Mouse (Mus musculus) midbrain, embryonic 12.5 days (tissue): ENCODE measurements around the gene Vipr1. TPM values are rescaled to one million over a fixed set of nuclear protein-coding genes. Genes with fewer than 3 reads are reported as not detected.
"Not testable (repeated sequence)": the region's sequence is repeated elsewhere in the genome, so short reads cannot be mapped to it uniquely, and the experiment has no call there.

ENCODE experiments used
- ATAC-seq: fragments of 200-750 bp; cut with Nextera tagmentation; 2 replicates; pipeline ENCODE4 v1.8.0; 2017; ENCODE audit warnings: low read depth, moderate TSS enrichment, moderate library complexity; ENCODE audit not compliant: low FRiP score
- H3K27ac ChIP-seq: fragments of 300-500 bp; sonication (generic); replicated peaks from 2 replicates; pipeline ENCODE4 v1.5.1; 2016; ENCODE audit warnings: mild to moderate bottlenecking
- H3K27me3 ChIP-seq: fragments of 300-500 bp; sonication (generic); 2 replicates; pipeline ENCODE4 v1.6.1; 2016; ENCODE audit warnings: mild to moderate bottlenecking
- H3K36me3 ChIP-seq: fragments of 300-500 bp; sonication (generic); 2 replicates; pipeline ENCODE4 v1.6.1; 2016
- H3K4me1 ChIP-seq: fragments of 300-500 bp; sonication (generic); 2 replicates; pipeline ENCODE4 v1.6.1; 2016
- H3K4me2 ChIP-seq: fragments of 300-500 bp; sonication (generic); replicated peaks from 2 replicates; pipeline ENCODE4 v1.6.1; 2016; ENCODE audit warnings: mild to moderate bottlenecking, moderate library complexity
- H3K4me3 ChIP-seq: fragments of 300-500 bp; sonication (generic); 2 replicates; pipeline ENCODE4 v1.5.1; 2016; ENCODE audit warnings: mild to moderate bottlenecking
- H3K9ac ChIP-seq: fragments of 300-500 bp; sonication (generic); replicated peaks from 2 replicates; pipeline ENCODE4 v1.6.1; 2016; ENCODE audit warnings: mild to moderate bottlenecking, moderate library complexity
- H3K9me3 ChIP-seq: fragments of 300-500 bp; sonication (generic); 2 replicates; pipeline ENCODE4 v1.6.1; 2016; ENCODE audit warnings: mild to moderate bottlenecking
- WGBS: fragments of 180-500 bp; shearing (Covaris S2); methylation state at CpG from one replicate; pipeline ENCODE4 v1.1.7; 2016; 5-methylcytosine and 5-hydroxymethylcytosine counted together
- polyA plus RNA-seq: library from polyadenylated mRNA; unstranded; fragments of >200 nt; fragmentation: Nextera tagmentation; extraction: Ambion mirVana; gene quantifications from 2 replicates; pipeline ENCODE4 v1.2.1, GENCODE M21; 2016

Gene Vipr1
- polyA plus RNA-seq, result 0.18 and 0.26 TPM in 2 replicates

DNA sequence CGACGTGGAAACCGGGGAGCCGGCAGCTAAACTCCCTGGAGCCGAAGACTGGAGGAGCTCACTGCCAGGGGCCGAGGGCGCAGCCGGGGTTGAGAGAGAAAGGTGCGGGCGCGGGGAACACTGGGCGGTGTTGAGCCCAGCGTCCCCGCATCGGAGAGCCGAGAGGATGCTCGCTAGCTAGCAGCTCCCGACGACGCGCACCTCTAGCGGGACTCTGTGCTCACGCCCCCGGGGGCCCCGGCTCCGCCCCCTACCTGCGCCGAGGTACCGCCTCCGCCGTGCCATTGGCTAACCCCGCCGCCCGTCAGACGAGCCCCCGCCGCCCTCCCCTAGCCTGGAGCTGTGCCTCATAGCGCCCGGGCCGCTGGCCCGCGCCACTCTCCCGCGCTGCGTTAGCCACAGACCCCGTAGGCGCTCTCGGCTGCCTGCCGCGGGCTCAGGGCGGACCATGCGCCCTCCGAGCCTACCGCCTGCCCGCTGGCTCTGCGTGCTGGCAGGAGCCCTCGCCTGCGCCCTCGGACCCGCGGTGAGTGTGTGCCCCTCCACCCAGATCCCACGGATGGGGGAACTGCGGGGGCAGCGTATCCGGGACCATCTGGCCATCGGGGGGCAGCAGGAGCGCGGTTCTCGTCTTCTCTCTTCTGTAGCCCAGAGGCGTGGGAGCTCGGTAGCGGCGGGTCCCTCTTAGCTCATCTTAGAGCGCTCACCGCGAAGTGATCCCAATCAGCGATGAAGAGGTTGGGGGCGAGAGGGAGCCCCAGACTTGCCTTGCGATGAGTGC lies at the start of gene Vipr1:
Vipr1 (plus strand) TSS at position 316 of the 781 bp plus-strand sequence.
- peak; percentile 89 for ATAC-seq
- H3K9ac ChIP-seq, result peak within 1 kb of the TSS; percentile 49
- no peaks in the 10 kb centered on the region for H3K9me3 ChIP-seq
- peaks cover 21% of the 10 kb centered on the region; the same call in 1 of the 2 replicates for H3K4me1 ChIP-seq
- H3K4me2 ChIP-seq, result peak within 1 kb of the TSS; percentile 75
- H3K27ac ChIP-seq, result no peak within 1 kb of the TSS
- H3K4me3 ChIP-seq, result peak within 1 kb of the TSS; percentile 49
- H3K36me3 ChIP-seq, result no peaks in the 10 kb centered on the region
- H3K27me3 ChIP-seq, result peaks cover 74% of the 10 kb centered on the region
- under 1% methylated on average over 63 of the region's 79 CpGs for WGBS

- no peak overlapping the region for H3K4me2 ChIP-seq
- no peak overlapping the region for H3K27ac ChIP-seq
- 81% methylated on average over 13 of the region's 13 CpGs for whole genome bisulfite sequencing
- no peak overlapping the region for H3K4me3 ChIP-seq
- no peaks in the 10 kb centered on the region for H3K27me3 ChIP-seq
- ATAC-seq, result no peak
- H3K9me3 ChIP-seq, result peaks cover 4% of the 10 kb centered on the region; the same call in 1 of the 2 replicates
- no peaks in the 10 kb centered on the region for H3K36me3 ChIP-seq
- 0 out of 2 replicates have a peak, but pooled peaks cover 5% of the 10 kb centered on the region for H3K4me1 ChIP-seq
- H3K9ac ChIP-seq, result no peak overlapping the region
These were observed 49.5 kb upstream of the Vipr1 start for GRCm38 (mm10) chr9:121592948-121593550.

DNA sequence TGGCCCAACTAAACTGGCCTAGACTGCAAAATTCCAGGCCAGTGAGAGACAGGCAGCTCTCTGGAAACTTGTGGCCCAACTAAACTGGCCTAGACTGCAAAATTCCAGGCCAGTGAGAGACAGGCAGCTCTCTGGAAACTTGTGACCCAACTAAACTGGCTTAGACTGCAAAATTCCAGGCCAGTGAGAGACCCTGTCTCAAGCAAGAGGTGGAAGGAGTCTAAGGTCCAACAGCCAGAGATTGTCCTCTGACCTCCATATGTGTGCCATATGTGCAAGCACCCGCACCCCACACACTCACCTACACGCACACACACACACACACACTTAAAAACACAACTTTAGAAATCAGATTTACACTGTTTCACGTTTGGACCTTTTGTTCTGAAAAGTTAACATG lies 48.7 kb upstream of the Vipr1 start:
- H3K9me3 ChIP-seq, H3K27me3 ChIP-seq, H3K4me1 ChIP-seq, H3K4me3 ChIP-seq, H3K9ac ChIP-seq, H3K27ac ChIP-seq, H3K4me2 ChIP-seq, H3K36me3 ChIP-seq, ATAC-seq: not testable (repeated sequence)
- 95% methylated on average over 3 of the region's 3 CpGs for WGBS

DNA sequence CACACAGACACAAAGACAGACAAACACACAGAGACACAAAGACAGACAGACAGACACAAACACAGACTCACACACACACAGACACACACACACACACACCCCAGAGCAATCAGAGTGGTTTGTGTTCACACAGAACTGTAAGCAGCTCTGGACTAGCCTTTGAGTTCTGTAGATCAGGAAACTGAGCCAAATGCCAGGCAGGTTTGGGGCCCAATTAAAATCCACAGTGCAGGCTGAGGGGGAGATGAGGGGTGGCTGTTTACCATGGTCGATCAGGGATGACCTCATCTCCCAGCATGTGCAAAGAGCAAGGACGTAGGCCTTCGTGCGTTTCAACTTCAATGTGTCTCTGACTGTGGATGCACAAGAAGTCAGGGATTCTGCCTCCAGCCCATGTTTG lies 47.7 kb upstream of the Vipr1 start:
- WGBS, result 66% methylated on average over 4 of the region's 4 CpGs
- ATAC-seq, result no peak

DNA sequence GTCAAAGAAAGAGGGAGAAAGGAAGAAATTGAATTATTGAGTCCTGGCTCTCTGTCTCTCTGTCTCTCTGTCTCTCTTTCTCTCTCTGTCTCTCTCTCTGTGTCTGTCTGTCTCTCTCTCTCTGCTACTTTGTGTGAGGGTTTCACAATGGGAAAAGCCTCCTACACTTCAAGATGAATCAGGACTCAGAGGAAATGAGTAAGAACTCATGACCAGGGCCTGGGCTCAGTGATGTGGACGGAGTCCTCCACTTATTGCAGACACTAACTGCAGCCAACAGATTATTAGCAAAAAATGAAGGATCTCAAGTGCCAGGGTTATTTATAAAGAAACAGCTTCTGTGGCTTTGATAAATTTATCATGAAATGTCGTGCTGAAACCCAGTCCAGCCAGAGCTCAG lies 44.4 kb upstream of the Vipr1 start:
- Histone ChIP-seq H3K9me3 (no peaks in the 10 kb centered on the region), H3K4me2 (no peak overlapping the region), H3K4me3 (no peak overlapping the region), H3K27ac (no peak overlapping the region), H3K4me1 (0 out of 2 replicates have a peak, but pooled peaks cover 6% of the 10 kb centered on the region), H3K27me3 (no peaks in the 10 kb centered on the region), H3K9ac (no peak overlapping the region), H3K36me3 (no peaks in the 10 kb centered on the region)
- WGBS, result 89% methylated on average over 2 of the region's 2 CpGs
- ATAC-seq, result no peak

More for the DNA sequence above, 47.7 kb upstream of the Vipr1 start:
- Histone ChIP-seq H3K4me3 (no peak overlapping the region), H3K9me3 (no peaks in the 10 kb centered on the region), H3K27ac (no peak overlapping the region), H3K9ac (no peak overlapping the region), H3K4me2 (no peak overlapping the region), H3K27me3 (no peaks in the 10 kb centered on the region), H3K4me1 (0 out of 2 replicates have a peak, but pooled peaks cover 5% of the 10 kb centered on the region), H3K36me3 (no peaks in the 10 kb centered on the region)

GRCm38 (mm10) chr9:121599551-121599950 lies 43.0 kb upstream of the Vipr1 start:
- no peaks in the 10 kb centered on the region for H3K36me3 ChIP-seq
- no peak overlapping the region for H3K9ac ChIP-seq
- no peaks in the 10 kb centered on the region for H3K27me3 ChIP-seq
- H3K4me2 ChIP-seq, result no peak overlapping the region
- H3K4me3 ChIP-seq, result no peak overlapping the region
- no peak for ATAC-seq
- H3K27ac ChIP-seq, result no peak overlapping the region
- WGBS, result 81% methylated on average over 6 of the region's 6 CpGs
- H3K4me1 ChIP-seq, result 0 out of 2 replicates have a peak, but pooled peaks cover 3% of the 10 kb centered on the region
- H3K9me3 ChIP-seq, result no peaks in the 10 kb centered on the region

GRCm38 (mm10) chr9:121600201-121600860 lies 42.2 kb upstream of the Vipr1 start:
- H3K4me1 ChIP-seq, result 0 out of 2 replicates have a peak, but pooled peaks cover 3% of the 10 kb centered on the region
- ATAC-seq, result no peak
- H3K9ac ChIP-seq, result no peak overlapping the region
- no peaks in the 10 kb centered on the region for H3K9me3 ChIP-seq
- no peak overlapping the region for H3K27ac ChIP-seq
- no peak overlapping the region for H3K4me3 ChIP-seq
- WGBS, result 67% methylated on average over 13 of the region's 13 CpGs
- no peaks in the 10 kb centered on the region for H3K27me3 ChIP-seq
- no peak overlapping the region for H3K4me2 ChIP-seq
- no peaks in the 10 kb centered on the region for H3K36me3 ChIP-seq

- Histone ChIP-seq H3K27me3 (no peaks in the 10 kb centered on the region), H3K36me3 (no peaks in the 10 kb centered on the region), H3K4me2 (no peak overlapping the region), H3K4me3 (no peak overlapping the region), H3K9ac (no peak overlapping the region), H3K9me3 (no peaks in the 10 kb centered on the region), H3K27ac (no peak overlapping the region), H3K4me1 (0 out of 2 replicates have a peak, but pooled peaks cover 3% of the 10 kb centered on the region)
- WGBS, result 45% methylated on average over 6 of the region's 6 CpGs
- ATAC-seq, result no peak
These were observed 41.6 kb upstream of the Vipr1 start for GRCm38 (mm10) chr9:121600861-121601427.

DNA sequence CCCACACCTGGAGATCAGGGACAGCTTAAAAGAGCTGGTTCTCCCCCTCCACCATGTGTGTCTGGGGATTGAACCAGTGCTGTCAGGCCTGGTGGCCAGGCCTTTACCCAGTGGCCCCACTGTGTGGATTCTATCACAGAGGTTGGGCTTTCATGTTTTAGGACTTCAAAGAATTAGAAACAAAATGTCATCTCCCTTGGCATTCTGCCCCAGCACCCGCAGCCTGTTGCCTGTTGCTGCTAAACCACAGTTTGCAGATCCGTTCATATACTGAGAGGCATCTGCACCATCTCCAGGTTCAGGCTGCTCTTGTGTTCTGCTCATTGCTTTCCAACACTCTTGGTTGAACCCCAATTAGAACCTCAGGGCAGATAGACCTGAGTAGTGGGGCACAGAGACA lies 40.1 kb upstream of the Vipr1 start:
- H3K9ac ChIP-seq, result no peak overlapping the region
- H3K36me3 ChIP-seq, result no peaks in the 10 kb centered on the region
- no peak overlapping the region for H3K27ac ChIP-seq
- H3K4me2 ChIP-seq, result no peak overlapping the region
- 85% methylated on average over 2 of the region's 2 CpGs for WGBS
- H3K4me1 ChIP-seq, result 0 out of 2 replicates have a peak, but pooled peaks cover 3% of the 10 kb centered on the region
- no peak for ATAC-seq
- no peaks in the 10 kb centered on the region for H3K27me3 ChIP-seq
- no peaks in the 10 kb centered on the region for H3K9me3 ChIP-seq
- H3K4me3 ChIP-seq, result no peak overlapping the region

DNA sequence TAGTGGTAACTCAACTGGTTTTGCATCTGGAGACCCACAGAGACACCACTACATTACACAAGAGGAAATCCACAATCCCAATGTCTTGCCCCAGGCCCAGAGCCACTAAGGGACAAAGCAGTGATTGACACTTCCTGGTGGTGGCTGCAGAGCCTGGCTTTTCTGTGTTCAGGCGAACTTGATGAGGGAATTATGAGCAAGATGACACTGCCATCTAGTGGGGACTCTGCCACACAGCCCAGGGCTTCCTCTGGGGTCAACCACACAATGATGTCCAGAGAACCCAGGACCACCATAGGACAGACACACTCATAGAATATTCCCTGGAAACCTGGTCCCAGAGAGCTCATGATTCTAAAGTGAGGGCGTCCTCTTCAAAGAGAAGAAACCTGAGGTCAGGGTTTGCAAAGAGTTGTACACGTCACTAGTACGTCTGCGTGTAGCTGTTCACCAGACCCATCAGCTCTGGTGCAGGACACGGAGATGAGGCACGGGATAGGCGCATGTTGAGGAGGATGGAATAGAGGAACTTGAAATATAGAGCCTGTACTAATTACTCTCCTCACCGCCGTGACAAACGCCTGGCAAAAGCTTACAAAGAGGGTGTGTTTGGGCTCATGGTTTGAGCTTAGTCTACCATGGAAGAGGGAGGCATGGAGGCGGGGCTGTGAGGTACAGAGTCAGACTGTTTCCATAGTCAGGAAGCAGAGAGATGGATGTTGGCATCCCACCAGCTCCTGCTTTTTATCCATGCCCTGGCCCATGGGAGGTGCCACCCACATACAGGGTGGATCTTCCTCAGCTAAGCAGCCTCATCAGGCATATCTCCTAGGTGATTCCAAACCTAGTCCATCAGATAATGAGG lies 36.9 kb upstream of the Vipr1 start:
- no peak overlapping the region for H3K27ac ChIP-seq
- 59% methylated on average over 12 of the region's 12 CpGs for WGBS
- ATAC-seq, result peak; percentile 74
- H3K27me3 ChIP-seq, result no peaks in the 10 kb centered on the region
- no peak overlapping the region for H3K9ac ChIP-seq
- no peaks in the 10 kb centered on the region for H3K36me3 ChIP-seq
- H3K4me2 ChIP-seq, result no peak overlapping the region
- no peaks in the 10 kb centered on the region for H3K4me1 ChIP-seq
- no peak overlapping the region for H3K4me3 ChIP-seq
- no peaks in the 10 kb centered on the region for H3K9me3 ChIP-seq

DNA sequence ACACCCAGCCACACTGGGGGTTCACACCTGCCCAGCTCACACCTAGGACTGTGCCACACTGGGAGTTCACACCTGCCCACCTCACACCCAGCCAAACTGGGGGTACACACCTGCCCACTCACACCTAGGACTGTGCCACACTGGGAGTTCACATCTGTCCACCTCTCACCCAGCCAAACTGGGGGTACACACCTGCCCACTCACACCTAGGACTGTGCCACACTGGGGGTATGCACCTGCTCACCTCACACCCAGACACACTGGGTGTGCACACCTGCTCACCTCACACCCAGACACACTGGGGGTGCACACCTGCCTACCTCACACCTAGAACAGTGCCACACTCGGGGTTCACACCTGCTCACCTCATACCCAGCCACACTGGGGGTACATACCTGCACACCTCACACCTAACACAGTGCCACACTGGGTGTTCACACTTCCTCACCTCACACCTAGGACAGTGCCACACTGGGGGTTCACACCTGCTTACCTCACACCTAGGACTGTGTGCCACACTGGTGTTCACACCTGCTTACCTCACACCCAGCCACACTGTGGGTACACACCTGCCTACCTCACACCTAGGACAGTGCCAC lies 35.9 kb upstream of the Vipr1 start:
- WGBS, result 41% methylated on average over 1 of the region's 1 CpGs
- no peak overlapping the region for H3K4me3 ChIP-seq
- 0 out of 2 replicates have a peak, but pooled peaks have one; percentile 19 for ATAC-seq
- no peaks in the 10 kb centered on the region for H3K27me3 ChIP-seq
- H3K9me3 ChIP-seq, result no peaks in the 10 kb centered on the region
- H3K36me3 ChIP-seq, result no peaks in the 10 kb centered on the region
- H3K27ac ChIP-seq, result no peak overlapping the region
- H3K4me1 ChIP-seq, result no peaks in the 10 kb centered on the region
- no peak overlapping the region for H3K4me2 ChIP-seq
- no peak overlapping the region for H3K9ac ChIP-seq
